Mouse (Mus musculus) limb, embryonic 11.5 days (tissue): ENCODE results near the gene Sult2b1. TPM values are rescaled to one million over a fixed set of nuclear protein-coding genes. Genes with fewer than 3 reads are reported as not detected.

Experiments used
- ATAC-seq: fragments of 200-750 bp; cut with Nextera tagmentation; 2 replicates; pipeline ENCODE4 v1.8.0; 2017; ENCODE audit warnings: low read depth; ENCODE audit not compliant: insufficient number of reproducible peaks, low FRiP score, low TSS enrichment
- DNase-seq: peaks from one replicate; pipeline ENCODE4 v3.0.0-alpha.2; 2015; ENCODE audit warnings: low spot score
- H3K27ac ChIP-seq: fragments of 300-500 bp; sonication (generic); replicated peaks from 2 replicates; pipeline ENCODE4 v1.5.1; 2014; ENCODE audit warnings: low read depth, mild to moderate bottlenecking, low read length
- H3K27me3 ChIP-seq: fragments of 300-500 bp; sonication (generic); 2 replicates; pipeline ENCODE4 v1.6.1; 2014; ENCODE audit warnings: mild to moderate bottlenecking, low read length, mixed read lengths; ENCODE audit not compliant: control insufficient read depth, insufficient read depth
- H3K36me3 ChIP-seq: fragments of 300-500 bp; sonication (generic); 2 replicates; pipeline ENCODE4 v1.6.1; 2014; ENCODE audit warnings: mild to moderate bottlenecking, low read length, moderate library complexity, mixed read lengths; ENCODE audit not compliant: control insufficient read depth, insufficient read depth
- H3K4me1 ChIP-seq: fragments of 300-500 bp; sonication (generic); 2 replicates; pipeline ENCODE4 v1.6.1; 2014; ENCODE audit warnings: low read length, mixed read lengths; ENCODE audit not compliant: control insufficient read depth, insufficient read depth
- H3K4me2 ChIP-seq: fragments of 300-500 bp; sonication (generic); 2 replicates; pipeline ENCODE4 v1.6.1; 2014; ENCODE audit warnings: low read depth, mild to moderate bottlenecking, moderate library complexity; ENCODE audit not compliant: severe bottlenecking
- H3K4me3 ChIP-seq: fragments of 300-500 bp; sonication (generic); 2 replicates; pipeline ENCODE4 v1.5.1; 2014; ENCODE audit warnings: low read depth, low read length
- H3K9ac ChIP-seq: fragments of 300-500 bp; sonication (generic); 2 replicates; pipeline ENCODE4 v1.6.1; 2014; ENCODE audit warnings: mild to moderate bottlenecking, low read length
- H3K9me3 ChIP-seq: fragments of 300-500 bp; sonication (generic); 2 replicates; pipeline ENCODE4 v1.6.1; 2016; ENCODE audit warnings: low read length; ENCODE audit not compliant: control insufficient read depth
- WGBS: fragments of 180-500 bp; shearing (Covaris S2); extraction: QIAGEN DNeasy Blood & Tissue Kit; methylation state at CpG from one replicate; pipeline ENCODE4 v1.1.7; 2014; 5-methylcytosine and 5-hydroxymethylcytosine counted together
- polyA plus RNA-seq: library from polyadenylated mRNA; unstranded; fragments of >200 nt; fragmentation: Nextera tagmentation; extraction: Ambion mirVana; gene quantifications from 2 replicates; pipeline ENCODE4 v1.2.1, GENCODE M21; 2014

Sult2b1 gene
- polyA plus RNA-seq, 1 experiment from 2014 or later, result 3.2 TPM

DNA sequence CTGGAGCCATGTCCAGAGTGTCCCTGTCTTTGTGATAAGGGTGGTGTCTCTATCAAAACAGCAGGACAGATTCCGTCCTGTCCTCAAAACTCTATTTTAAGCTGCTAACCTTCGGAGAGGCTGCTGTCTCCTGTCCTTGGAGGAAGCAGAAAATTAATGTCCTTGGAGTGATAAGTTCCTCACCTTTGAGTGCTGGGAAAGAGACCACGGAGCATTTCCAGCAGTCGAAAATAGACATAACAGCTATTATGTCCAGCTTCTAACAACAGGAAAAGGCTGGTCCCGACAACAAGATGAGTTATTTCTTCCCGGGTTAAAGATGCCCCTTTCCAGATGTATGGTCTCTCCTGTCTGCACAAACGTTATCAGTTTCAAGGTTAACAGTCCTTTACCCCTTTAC is 9.2 kb downstream of the Sult2b1 start:
- H3K4me3 ChIP-seq, result no peak overlapping the region
- DNase-seq, result no peak
- H3K27me3 ChIP-seq, result no peaks in the 10 kb centered on the region
- H3K4me2 ChIP-seq, result no peak overlapping the region
- H3K4me1 ChIP-seq, result no peaks in the 10 kb centered on the region
- H3K9ac ChIP-seq, result no peak overlapping the region
- H3K9me3 ChIP-seq, result no peaks in the 10 kb centered on the region
- no peak for ATAC-seq
- WGBS, result 79% methylated on average over 7 of the region's 7 CpGs
- no peaks in the 10 kb centered on the region for H3K36me3 ChIP-seq
- no peak overlapping the region for H3K27ac ChIP-seq

GRCm38 (mm10) chr7:45771101-45771500 is 13.4 kb downstream of the Sult2b1 start:
- Histone ChIP-seq H3K4me1 (no peaks in the 10 kb centered on the region), H3K36me3 (no peaks in the 10 kb centered on the region), H3K4me2 (no peak overlapping the region), H3K27me3 (no peaks in the 10 kb centered on the region), H3K9me3 (no peaks in the 10 kb centered on the region), H3K4me3 (no peak overlapping the region), H3K9ac (no peak overlapping the region), H3K27ac (no peak overlapping the region)
- ATAC-seq (no peak), DNase-seq (no peak)
- 71% methylated on average over 4 of the region's 4 CpGs for WGBS

GRCm38 (mm10) chr7:45770427-45771082 is 13.9 kb downstream of the Sult2b1 start:
- Histone ChIP-seq H3K9me3 (no peaks in the 10 kb centered on the region), H3K4me2 (no peak overlapping the region), H3K4me1 (no peaks in the 10 kb centered on the region), H3K27me3 (no peaks in the 10 kb centered on the region), H3K4me3 (no peak overlapping the region), H3K27ac (no peak overlapping the region), H3K36me3 (no peaks in the 10 kb centered on the region), H3K9ac (no peak overlapping the region)
- no peak for DNase-seq
- WGBS, result 73% methylated on average over 8 of the region's 8 CpGs
- ATAC-seq, result no peak

GRCm38 (mm10) chr7:45767500-45767899 is 17.0 kb downstream of the Sult2b1 start:
- Histone ChIP-seq H3K9ac (no peak overlapping the region), H3K27me3 (no peaks in the 10 kb centered on the region), H3K4me2 (no peak overlapping the region), H3K4me1 (no peaks in the 10 kb centered on the region), H3K27ac (no peak overlapping the region), H3K9me3 (no peaks in the 10 kb centered on the region), H3K4me3 (no peak overlapping the region), H3K36me3 (no peaks in the 10 kb centered on the region)
- 88% methylated on average over 6 of the region's 6 CpGs for WGBS
- ATAC-seq (no peak), DNase-seq (no peak)

DNA sequence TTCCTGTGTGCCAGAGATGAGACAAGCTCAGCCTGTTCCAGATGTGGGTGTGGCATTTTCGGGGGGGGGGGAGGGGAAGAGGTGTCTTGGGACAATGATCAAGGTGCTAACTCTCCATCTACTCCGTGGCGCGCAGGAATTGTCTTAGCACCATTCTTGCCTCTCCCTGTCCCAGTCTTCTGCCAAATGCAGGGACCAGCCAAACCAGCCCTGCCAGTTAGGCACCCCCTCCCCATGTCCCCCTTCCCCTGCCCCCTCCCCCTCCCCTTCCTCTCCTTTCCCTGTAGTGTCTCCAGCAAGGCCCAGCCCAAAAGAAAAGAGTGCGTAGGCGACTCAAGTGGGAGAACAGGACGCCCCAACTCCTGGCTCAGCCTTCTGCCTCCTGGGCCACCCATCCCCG is 17.7 kb downstream of the Sult2b1 start:
- DNase-seq, result no peak
- Histone ChIP-seq H3K27me3 (no peaks in the 10 kb centered on the region), H3K4me3 (no peak overlapping the region), H3K9ac (no peak overlapping the region), H3K36me3 (no peaks in the 10 kb centered on the region), H3K27ac (no peak overlapping the region), H3K4me2 (no peak overlapping the region), H3K9me3 (no peaks in the 10 kb centered on the region), H3K4me1 (no peaks in the 10 kb centered on the region)
- 49% methylated on average over 8 of the region's 8 CpGs for WGBS
- no peak for ATAC-seq

GRCm38 (mm10) chr7:45765995-45766394 is 18.5 kb downstream of the Sult2b1 start:
- Histone ChIP-seq H3K36me3 (no peaks in the 10 kb centered on the region), H3K27me3 (no peaks in the 10 kb centered on the region), H3K4me1 (no peaks in the 10 kb centered on the region), H3K9ac (no peak overlapping the region), H3K4me3 (no peak overlapping the region), H3K4me2 (no peak overlapping the region), H3K27ac (no peak overlapping the region), H3K9me3 (no peaks in the 10 kb centered on the region)
- DNase-seq, result no peak
- ATAC-seq, result no peak
- WGBS, result 61% methylated on average over 8 of the region's 8 CpGs

- WGBS, result 72% methylated on average over 5 of the region's 5 CpGs
- Histone ChIP-seq H3K27ac (no peak overlapping the region), H3K4me1 (peaks cover 4% of the 10 kb centered on the region; the same call in 1 of the 2 replicates), H3K4me2 (no peak overlapping the region), H3K9ac (no peak overlapping the region), H3K27me3 (peaks cover 21% of the 10 kb centered on the region), H3K36me3 (no peaks in the 10 kb centered on the region), H3K4me3 (no peak overlapping the region), H3K9me3 (no peaks in the 10 kb centered on the region)
- DNase-seq (no peak), ATAC-seq (no peak)
Measured at GRCm38 (mm10) chr7:45760151-45760550, 24.3 kb downstream of the Sult2b1 start.

- Histone ChIP-seq H3K9me3 (no peaks in the 10 kb centered on the region), H3K36me3 (no peaks in the 10 kb centered on the region), H3K4me1 (peaks cover 4% of the 10 kb centered on the region; the same call in 1 of the 2 replicates), H3K4me2 (peak overlapping the region; percentile 54), H3K9ac (peak overlapping the region; percentile 47; the same call in 1 of the 2 replicates), H3K4me3 (peak overlapping the region; percentile 26), H3K27me3 (peaks cover 21% of the 10 kb centered on the region), H3K27ac (no peak overlapping the region)
- DNase-seq, result peak; percentile 48
- ATAC-seq, result no peak
- WGBS, result 7% methylated on average over 27 of the region's 27 CpGs
Measured at GRCm38 (mm10) chr7:45759400-45759799, 25.1 kb downstream of the Sult2b1 start.

DNA sequence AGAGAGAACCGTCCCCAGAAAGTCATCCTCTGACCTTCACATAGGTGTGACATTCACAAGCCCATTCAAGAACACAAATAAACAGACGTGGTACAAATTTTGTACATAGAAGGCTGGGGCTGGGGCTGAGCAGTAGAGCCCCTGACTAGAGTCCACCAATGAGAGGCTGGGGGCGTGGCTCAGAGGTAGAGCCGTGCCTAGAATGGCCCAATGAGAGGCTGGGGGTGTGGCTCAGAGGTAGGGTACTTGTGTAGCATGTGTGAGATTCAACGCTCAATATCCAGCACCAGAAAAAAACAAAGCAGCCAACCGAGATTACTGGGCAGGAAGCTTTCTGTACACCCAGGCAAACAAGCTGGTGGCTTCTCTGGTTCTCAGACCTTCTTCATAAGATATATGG is 28.8 kb downstream of the Sult2b1 start:
- H3K4me3 ChIP-seq, result no peak overlapping the region
- H3K4me2 ChIP-seq, result no peak overlapping the region
- 49% methylated on average over 6 of the region's 6 CpGs for WGBS
- no peak overlapping the region for H3K9ac ChIP-seq
- H3K4me1 ChIP-seq, result peaks cover 4% of the 10 kb centered on the region; the same call in 1 of the 2 replicates
- H3K36me3 ChIP-seq, result no peaks in the 10 kb centered on the region
- no peak overlapping the region for H3K27ac ChIP-seq
- DNase-seq (no peak), ATAC-seq (no peak)
- no peaks in the 10 kb centered on the region for H3K9me3 ChIP-seq
- H3K27me3 ChIP-seq, result peaks cover 21% of the 10 kb centered on the region
